Mouse (Mus musculus) mesoderm, embryonic 11.5 days (tissue): ENCODE data around the gene Kcnd2.
A peak's percentile ranks its signal among the peaks of the same experiment; 100 is the strongest.
"Not testable (repeated sequence)": the region's sequence is repeated elsewhere in the genome, so short reads cannot be mapped to it uniquely, and the experiment has no call there.

Source experiments
- DNase-seq: peaks from one replicate; pipeline ENCODE4 v3.0.0-alpha.2; 2012; ENCODE audit warnings: low read depth, low spot score

Kcnd2 gene

GRCm38 (mm10) chr6:21215491-21216191 lies at the start of gene Kcnd2:
Gene Kcnd2, plus strand, starts transcription at chr6:21215503.
- DNase-seq: no peak

DNA sequence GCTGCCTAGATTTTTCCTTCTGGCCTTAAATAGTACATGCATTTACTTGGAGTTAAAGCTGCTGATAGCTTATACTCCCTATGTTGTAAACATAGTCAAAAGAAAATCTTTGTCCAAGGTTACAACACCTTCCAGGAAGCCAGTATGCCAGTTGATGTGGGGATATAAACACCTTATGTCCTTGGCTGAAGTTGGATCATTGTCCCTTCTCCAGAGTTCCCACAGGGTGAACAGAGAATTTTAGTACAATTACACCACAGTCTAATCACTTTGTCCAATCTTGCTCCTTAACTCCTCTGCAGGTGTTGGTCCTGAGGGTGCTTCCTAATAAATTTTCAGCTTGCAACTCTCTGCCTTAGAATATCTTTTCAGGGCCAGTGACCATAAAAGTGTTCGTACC lies 48.7 kb upstream of the Kcnd2 start:
- DNase-seq: no peak

- no peak for DNase-seq
These were observed 20.0 kb upstream of the Kcnd2 start for GRCm38 (mm10) chr6:21195341-21195740.

- peak; percentile 87 for DNase-seq
These were observed 1.2 kb upstream of the Kcnd2 start for GRCm38 (mm10) chr6:21213865-21214672.

GRCm38 (mm10) chr6:21214673-21215490 lies 421 bp upstream of the Kcnd2 start:
- peak; percentile 45 for DNase-seq

DNA sequence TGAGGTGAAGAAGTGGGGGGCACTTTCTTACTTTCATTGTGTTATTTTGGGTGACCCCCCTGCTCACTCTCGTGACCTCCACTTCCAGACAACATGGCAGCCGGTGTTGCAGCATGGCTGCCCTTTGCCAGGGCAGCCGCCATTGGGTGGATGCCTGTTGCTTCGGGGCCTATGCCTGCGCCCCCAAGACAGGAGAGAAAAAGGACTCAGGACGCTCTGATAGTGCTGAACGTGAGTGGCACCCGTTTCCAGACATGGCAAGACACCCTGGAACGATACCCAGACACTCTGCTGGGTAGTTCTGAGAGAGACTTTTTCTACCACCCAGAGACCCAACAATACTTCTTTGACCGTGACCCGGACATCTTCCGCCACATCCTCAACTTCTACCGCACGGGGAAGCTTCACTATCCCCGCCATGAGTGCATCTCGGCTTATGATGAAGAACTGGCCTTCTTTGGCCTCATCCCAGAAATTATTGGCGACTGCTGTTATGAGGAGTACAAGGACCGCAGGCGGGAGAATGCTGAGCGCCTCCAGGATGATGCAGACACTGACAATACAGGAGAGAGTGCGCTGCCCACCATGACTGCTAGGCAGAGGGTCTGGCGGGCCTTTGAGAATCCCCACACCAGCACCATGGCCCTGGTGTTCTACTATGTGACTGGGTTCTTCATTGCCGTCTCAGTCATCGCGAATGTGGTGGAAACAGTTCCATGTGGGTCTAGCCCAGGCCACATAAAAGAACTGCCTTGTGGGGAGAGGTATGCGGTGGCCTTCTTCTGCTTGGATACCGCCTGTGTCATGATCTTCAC lies 1.1 kb downstream of the Kcnd2 start:
- no peak for DNase-seq

- DNase-seq: no peak
These were observed 1.9 kb downstream of the Kcnd2 start for GRCm38 (mm10) chr6:21217156-21217555.

GRCm38 (mm10) chr6:21226124-21226523 lies 10.8 kb downstream of the Kcnd2 start:
- DNase-seq: no peak

- no peak for DNase-seq
These were observed 43.7 kb downstream of the Kcnd2 start for GRCm38 (mm10) chr6:21259031-21259430.

DNA sequence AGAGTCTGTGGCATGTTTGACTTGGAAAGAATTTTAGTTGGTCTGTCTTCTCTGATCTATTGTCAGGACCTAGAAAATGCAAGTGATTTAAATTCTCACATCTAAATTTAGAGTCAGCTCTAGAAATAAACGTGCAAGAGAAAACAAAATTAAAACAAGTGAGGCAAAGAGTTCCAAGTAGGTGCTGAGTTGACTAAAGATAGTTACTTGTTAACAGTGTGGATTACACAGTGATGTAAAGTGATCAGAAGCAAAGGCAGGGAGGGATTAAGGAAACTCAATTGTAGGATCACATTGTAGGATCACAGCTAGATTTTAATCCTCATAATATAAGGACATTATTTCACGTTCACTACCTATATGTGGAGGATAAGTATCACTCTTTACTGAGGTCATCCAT lies 52.6 kb downstream of the Kcnd2 start:
- no peak for DNase-seq

DNA sequence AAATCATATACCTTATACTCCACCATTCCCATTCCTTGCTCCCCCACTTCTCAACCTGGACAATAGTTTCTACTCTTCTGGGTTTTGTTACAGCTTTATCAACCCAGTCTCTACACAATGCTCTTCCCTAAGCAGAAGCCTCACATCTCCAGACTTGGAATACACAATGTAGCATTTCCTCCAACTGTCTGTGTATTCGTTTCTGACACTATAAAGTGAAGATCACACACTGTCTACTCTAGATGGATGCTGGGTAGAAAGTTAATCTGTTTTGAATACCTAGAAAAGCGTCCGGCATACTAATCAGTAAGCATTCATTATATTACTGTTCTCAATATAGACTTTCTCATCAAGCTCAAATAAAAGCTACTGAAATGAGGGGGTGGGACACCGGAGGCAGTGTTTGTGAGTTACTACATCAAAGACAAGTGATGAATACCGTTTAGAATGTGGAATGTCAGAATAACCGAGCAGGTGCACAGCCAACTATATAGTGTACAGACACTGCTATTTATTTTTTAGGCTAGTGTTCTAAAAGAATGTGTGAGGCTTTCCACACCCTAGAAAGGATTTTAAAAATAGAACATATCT lies 62.1 kb downstream of the Kcnd2 start:
- no peak for DNase-seq

GRCm38 (mm10) chr6:21304943-21305342 lies 89.6 kb downstream of the Kcnd2 start:
- DNase-seq: no peak

GRCm38 (mm10) chr6:21310159-21310558 lies 94.9 kb downstream of the Kcnd2 start:
- DNase-seq: no peak

DNA sequence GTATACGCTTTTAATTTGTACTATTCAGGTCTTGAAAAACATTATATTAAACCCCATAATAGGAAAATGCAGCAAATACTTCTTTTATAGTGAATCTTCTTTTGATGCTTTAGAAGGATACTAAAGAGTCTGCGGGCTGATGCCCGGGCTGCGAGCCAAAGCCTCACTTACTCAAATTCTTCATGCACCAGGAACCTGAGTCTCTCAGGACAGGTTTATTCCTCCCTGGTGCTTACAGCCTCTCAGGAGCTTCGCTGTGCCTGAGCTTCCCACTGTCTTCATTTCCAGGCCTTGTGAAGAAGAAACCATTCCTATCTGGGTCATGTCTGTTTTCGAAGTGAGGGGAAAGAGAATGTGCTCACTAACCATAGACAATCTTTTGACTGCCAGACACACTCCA lies 106.1 kb downstream of the Kcnd2 start:
- no peak for DNase-seq

DNA sequence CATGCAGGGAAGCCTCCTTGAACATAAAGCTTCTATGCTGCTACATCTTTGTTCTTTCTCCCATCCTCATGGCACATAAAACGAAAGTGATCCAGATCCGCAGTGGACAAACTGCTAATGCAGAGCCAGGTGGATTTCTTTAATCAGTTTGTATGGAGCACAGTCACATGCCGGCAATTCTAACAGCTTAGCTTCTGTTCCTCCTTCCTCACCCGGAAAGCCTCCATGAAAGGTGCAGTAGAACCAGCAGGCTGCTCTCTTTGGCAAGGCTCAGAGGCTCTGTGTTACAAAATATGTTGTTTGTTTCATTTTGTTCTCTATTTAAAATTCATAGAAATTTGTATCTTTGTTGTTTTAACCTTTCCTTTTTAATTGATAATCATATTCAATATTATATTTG lies 106.9 kb downstream of the Kcnd2 start:
- DNase-seq: no peak

GRCm38 (mm10) chr6:21325251-21325650 lies 109.9 kb downstream of the Kcnd2 start:
- peak; percentile 12 for DNase-seq

GRCm38 (mm10) chr6:21327081-21327737 lies 111.9 kb downstream of the Kcnd2 start:
- DNase-seq: no peak

DNA sequence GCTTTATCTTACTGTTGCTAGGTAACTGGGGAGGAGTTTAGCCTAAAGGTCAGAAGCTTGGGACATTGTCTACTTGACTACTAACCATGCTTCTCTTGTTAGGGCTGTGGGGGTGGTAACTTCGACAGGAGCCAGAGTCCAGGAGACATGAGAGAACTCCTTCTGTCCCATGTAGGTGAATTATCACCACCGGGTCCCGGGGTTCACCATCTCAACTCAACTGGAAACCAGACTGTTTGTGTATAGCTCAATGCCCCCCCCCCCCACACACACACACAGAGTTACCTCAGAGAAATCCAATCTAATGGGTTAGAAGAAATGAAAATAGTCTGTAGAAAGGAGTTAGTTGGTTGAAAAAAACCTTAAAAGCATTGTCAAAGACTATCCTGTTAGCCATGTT lies 170.0 kb downstream of the Kcnd2 start:
- DNase-seq: not testable (repeated sequence)

GRCm38 (mm10) chr6:21391776-21392175 lies 176.5 kb downstream of the Kcnd2 start:
- DNase-seq: no peak

DNA sequence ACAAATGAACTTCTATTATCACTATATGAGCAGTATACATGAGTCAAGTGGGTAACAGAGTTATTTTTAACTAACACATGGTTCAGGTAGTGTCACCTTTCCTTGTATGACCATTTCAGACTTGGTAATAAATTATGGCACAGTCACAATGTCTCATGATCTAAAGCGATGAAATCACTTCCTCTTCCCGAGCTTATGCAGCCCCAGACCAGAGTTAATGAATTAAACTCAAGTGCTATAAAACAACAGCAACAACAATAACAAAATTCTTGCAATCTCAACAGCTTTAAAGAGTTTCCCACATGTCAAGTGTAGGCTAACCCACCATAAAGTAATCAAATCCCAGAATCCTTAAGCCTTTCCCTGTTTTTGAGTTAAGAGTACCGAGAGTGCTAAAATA lies 198.4 kb downstream of the Kcnd2 start:
- no peak for DNase-seq
